Mouse (Mus musculus) lung, embryonic 14.5 days (tissue): ENCODE measurements around the gene Clstn2. TPM values are rescaled to one million over a fixed set of nuclear protein-coding genes. Genes with fewer than 3 reads are reported as not detected.

Source experiments
- ATAC-seq: fragments of 200-750 bp; cut with Nextera tagmentation; 2 replicates; pipeline ENCODE4 v1.8.0; 2017; ENCODE audit warnings: mild to moderate bottlenecking, moderate TSS enrichment, moderate library complexity; ENCODE audit not compliant: insufficient read depth
- DNase-seq: peaks from one replicate; pipeline ENCODE4 v3.0.0-alpha.2; 2015
- H3K27ac ChIP-seq: fragments of 300-500 bp; sonication (generic); 2 replicates; pipeline ENCODE4 v1.5.1; 2014; ENCODE audit warnings: low read depth, mild to moderate bottlenecking, moderate library complexity
- H3K27me3 ChIP-seq: fragments of 300-500 bp; sonication (generic); 2 replicates; pipeline ENCODE4 v1.6.1; 2014; ENCODE audit warnings: low read length, control low read depth; ENCODE audit not compliant: insufficient read depth
- H3K36me3 ChIP-seq: fragments of 300-500 bp; sonication (generic); 2 replicates; pipeline ENCODE4 v1.6.1; 2014; ENCODE audit warnings: control low read depth; ENCODE audit not compliant: insufficient read depth
- H3K4me1 ChIP-seq: fragments of 300-500 bp; sonication (generic); 2 replicates; pipeline ENCODE4 v1.6.1; 2014; ENCODE audit warnings: antibody characterized with exemption, control low read depth; ENCODE audit not compliant: insufficient read depth
- H3K4me2 ChIP-seq: fragments of 300-500 bp; sonication (generic); 2 replicates; pipeline ENCODE4 v1.6.1; 2014; ENCODE audit warnings: mild to moderate bottlenecking
- H3K4me3 ChIP-seq: fragments of 300-500 bp; sonication (generic); 2 replicates; pipeline ENCODE4 v1.5.1; 2014; ENCODE audit warnings: low read depth, low read length
- H3K9ac ChIP-seq: fragments of 300-500 bp; sonication (generic); 2 replicates; pipeline ENCODE4 v1.6.1; 2014
- H3K9me3 ChIP-seq: fragments of 300-500 bp; sonication (generic); 2 replicates; pipeline ENCODE4 v1.6.1; 2016; ENCODE audit warnings: low read depth, low read length, control low read depth
- CTCF ChIP-seq: IDR thresholded peaks from 2 replicates; pipeline ENCODE4 v1.5.1; 2016; ENCODE audit warnings: antibody characterized with exemption, low read depth
- WGBS: fragments of 180-500 bp; shearing (Covaris S2); extraction: QIAGEN DNeasy Blood & Tissue Kit; methylation state at CpG from one replicate; pipeline ENCODE4 v1.1.7; 2014; 5-methylcytosine and 5-hydroxymethylcytosine counted together
- polyA plus RNA-seq: library from polyadenylated mRNA; unstranded; fragments of >200 nt; fragmentation: Nextera tagmentation; extraction: Ambion mirVana; gene quantifications from 2 replicates; pipeline ENCODE4 v1.2.1, GENCODE M21; 2014

The Clstn2 gene
- polyA plus RNA-seq = 1.9 and 2.0 TPM in 2 replicates

DNA sequence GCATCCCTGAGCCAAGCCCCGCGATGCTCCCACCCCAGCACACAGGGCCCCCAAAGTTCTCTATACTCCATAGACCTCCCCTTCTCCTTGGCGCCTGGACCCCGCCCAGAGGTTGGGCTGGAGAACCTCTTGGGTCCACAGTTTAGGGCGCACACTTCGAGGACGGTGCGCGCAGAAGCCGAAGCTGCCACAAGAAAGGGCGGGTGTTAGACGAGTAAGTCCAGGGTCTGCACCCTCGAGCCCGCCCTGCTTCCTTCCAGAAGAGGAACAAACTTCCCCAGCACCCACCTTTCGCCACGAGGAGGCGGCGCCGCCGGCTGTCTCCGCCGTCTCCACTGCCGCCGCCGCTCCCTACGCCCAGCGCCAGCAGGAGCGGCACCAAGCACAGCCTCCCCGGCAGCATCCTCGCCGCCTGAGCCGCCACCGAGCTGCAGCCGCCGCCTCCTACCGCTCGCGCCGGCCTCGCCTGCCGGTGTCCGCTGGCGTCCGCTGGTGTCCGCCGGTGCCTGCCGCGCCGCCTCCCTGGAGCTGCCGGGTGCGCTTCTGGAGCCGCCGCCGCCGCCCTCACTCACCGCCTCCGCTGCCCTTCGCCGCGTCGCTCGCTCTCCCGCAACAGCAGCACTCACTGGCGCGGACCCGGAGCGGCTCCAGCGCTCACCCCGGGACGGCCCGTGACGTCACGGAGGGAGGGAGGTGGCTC, at the start of gene Clstn2:
Gene Clstn2, minus strand, starts transcription at position 609 of the 700 bp plus-strand sequence.
- Histone ChIP-seq H3K4me1 (peaks cover 5% of the 10 kb centered on the region; the same call in 1 of the 2 replicates), H3K27me3 (peaks cover 35% of the 10 kb centered on the region), H3K36me3 (no peaks in the 10 kb centered on the region), H3K9me3 (no peaks in the 10 kb centered on the region), H3K27ac (no peak within 1 kb of the TSS), H3K9ac (peak within 1 kb of the TSS; percentile 40; the same call in 1 of the 2 replicates), H3K4me3 (peak within 1 kb of the TSS; percentile 61), H3K4me2 (peak within 1 kb of the TSS; percentile 95)
- peak; percentile 88 for DNase-seq
- TF ChIP-seq CTCF = no peak
- ATAC-seq = peak; percentile 92
- under 1% methylated on average over 65 of the region's 73 CpGs for WGBS

DNA sequence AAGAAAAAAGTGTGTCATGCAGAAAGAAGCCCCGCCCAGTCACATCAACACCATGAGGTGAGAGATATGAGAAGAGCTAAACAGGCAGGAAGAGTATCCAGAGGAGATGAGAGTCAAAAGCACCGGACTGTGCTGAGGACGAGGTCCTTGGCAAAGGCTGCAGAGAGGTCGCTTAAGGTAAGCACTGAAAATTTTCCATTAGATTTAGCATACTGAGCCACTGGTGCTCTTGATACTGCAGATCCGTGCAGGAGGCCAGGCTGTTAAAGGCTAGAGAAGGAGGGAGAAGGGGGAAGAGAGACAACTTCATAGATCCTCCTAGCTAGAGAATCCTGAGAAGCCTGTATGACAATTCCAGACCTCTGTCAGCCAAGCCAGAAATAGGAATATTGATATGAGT, 34.8 kb upstream of the Clstn2 start:
- Histone ChIP-seq H3K4me3 (no peak overlapping the region), H3K4me2 (no peak overlapping the region), H3K9me3 (no peaks in the 10 kb centered on the region), H3K27ac (no peak overlapping the region), H3K27me3 (no peaks in the 10 kb centered on the region), H3K36me3 (no peaks in the 10 kb centered on the region), H3K4me1 (no peaks in the 10 kb centered on the region), H3K9ac (no peak overlapping the region)
- no peak for ATAC-seq
- 70% methylated on average over 5 of the region's 5 CpGs for WGBS
- DNase-seq = no peak
- no peak for TF ChIP-seq CTCF

DNA sequence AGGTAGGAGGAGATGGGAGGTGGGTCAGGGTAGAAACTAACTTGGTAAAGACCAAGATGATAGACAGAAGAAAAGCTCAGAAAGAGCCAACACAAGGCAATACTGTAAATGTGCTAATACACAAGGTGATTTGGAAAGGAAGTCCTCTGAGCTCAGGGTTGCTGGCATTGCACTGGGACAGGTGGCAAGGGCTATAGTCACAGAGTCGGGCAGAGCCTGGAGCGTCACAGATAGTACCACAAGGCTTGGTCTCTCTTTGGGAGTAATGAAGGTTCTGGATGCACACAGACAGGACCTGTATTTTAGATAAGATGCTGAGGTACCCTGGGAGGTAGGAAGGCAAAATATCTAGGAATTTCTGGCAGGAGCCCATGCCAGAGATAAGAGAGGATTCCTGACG, 28.7 kb upstream of the Clstn2 start:
- WGBS = 55% methylated on average over 3 of the region's 3 CpGs
- no peak overlapping the region for H3K9ac ChIP-seq

DNA sequence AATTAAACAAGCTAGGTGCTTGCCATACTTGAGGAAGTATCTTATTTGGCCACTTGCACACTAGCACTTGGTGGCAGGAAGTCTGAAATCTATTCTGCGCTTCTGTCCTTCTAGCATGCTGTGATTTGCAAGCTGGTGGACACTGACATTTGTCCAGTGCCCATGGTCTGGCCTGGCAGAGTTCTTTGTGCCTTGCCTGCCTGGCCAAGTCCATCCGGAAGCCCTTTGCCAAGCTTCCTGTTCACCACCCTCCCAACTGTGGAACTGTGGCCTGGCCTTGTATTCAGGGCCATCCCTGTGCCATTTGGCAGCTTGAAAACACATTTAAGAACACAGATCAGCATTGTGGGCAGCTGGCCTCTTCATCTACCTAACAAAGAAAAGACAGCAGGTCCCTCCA, 24.3 kb upstream of the Clstn2 start:
- ATAC-seq = no peak
- DNase-seq = no peak
- H3K4me2 ChIP-seq = no peak overlapping the region
- no peaks in the 10 kb centered on the region for H3K36me3 ChIP-seq
- no peak overlapping the region for H3K9ac ChIP-seq
- H3K4me3 ChIP-seq = no peak overlapping the region
- H3K27me3 ChIP-seq = no peaks in the 10 kb centered on the region
- no peak overlapping the region for H3K27ac ChIP-seq
- H3K4me1 ChIP-seq = no peaks in the 10 kb centered on the region
- 85% methylated on average over 2 of the region's 2 CpGs for WGBS
- no peaks in the 10 kb centered on the region for H3K9me3 ChIP-seq
- TF ChIP-seq CTCF = no peak

More for the DNA sequence above, 28.7 kb upstream of the Clstn2 start:
- Histone ChIP-seq H3K27me3 (no peaks in the 10 kb centered on the region), H3K4me2 (no peak overlapping the region), H3K4me1 (no peaks in the 10 kb centered on the region), H3K36me3 (no peaks in the 10 kb centered on the region), H3K9me3 (no peaks in the 10 kb centered on the region), H3K4me3 (no peak overlapping the region), H3K27ac (no peak overlapping the region)
- TF ChIP-seq CTCF = no peak
- ATAC-seq (no peak), DNase-seq (no peak)

DNA sequence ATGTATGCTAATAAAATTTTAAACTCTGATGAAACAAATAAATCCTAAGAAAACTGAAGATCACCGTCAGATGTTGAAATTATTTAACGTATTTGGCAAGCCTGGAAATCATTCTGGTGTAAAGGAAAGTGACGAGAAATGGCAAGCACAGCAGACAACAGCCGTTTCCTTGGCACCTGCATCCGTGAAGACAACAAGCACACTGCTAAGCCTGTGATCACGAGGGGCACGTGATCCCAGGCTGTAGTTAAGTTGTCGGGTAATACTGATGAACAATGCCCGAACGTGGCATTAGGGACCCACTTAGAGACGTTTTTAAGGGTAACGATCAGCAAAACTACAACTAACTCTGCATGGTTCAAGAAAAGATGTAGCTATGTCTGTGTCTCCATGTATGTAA, 18.4 kb upstream of the Clstn2 start:
- DNase-seq (no peak), ATAC-seq (no peak)
- H3K36me3 ChIP-seq = no peaks in the 10 kb centered on the region
- H3K27ac ChIP-seq = no peak overlapping the region
- H3K9ac ChIP-seq = no peak overlapping the region
- H3K27me3 ChIP-seq = no peaks in the 10 kb centered on the region
- H3K4me2 ChIP-seq = no peak overlapping the region
- H3K4me3 ChIP-seq = no peak overlapping the region
- WGBS = 72% methylated on average over 12 of the region's 12 CpGs
- no peak for TF ChIP-seq CTCF
- H3K9me3 ChIP-seq = no peaks in the 10 kb centered on the region
- H3K4me1 ChIP-seq = no peaks in the 10 kb centered on the region

DNA sequence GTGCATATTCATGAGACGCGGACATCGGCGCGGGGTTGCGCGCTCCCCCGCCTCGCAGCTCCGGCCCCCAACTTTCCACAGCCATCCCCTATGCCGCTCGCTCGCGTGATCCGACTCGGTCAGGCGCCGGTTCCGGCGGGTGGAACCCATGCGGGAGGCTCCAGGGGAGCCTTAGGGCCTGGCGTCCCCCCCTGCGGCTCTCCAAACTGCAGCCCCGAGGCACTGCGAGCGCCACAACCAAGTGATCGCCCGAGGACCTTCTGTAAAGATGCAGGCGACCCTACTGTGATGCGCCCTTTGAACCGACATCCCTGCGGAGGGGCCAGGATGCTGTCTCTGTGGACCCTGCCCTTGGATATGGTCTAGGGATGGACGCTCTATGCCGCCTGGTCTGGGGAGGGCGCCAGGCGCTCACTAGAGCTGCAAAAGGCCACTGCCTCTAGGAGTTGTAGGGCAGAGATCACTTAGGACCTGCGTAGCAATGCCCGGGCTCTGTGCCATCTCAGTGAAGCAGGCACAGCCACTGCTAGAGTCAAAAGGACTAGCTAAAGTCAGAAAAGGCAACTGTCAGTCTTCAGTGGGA, 383 bp upstream of the Clstn2 start:
- WGBS = under 1% methylated on average over 38 of the region's 38 CpGs
- no peak for DNase-seq
- Histone ChIP-seq H3K27me3 (peaks cover 35% of the 10 kb centered on the region), H3K36me3 (no peaks in the 10 kb centered on the region), H3K4me3 (peak overlapping the region; percentile 61), H3K4me2 (peak overlapping the region; percentile 95), H3K9me3 (no peaks in the 10 kb centered on the region), H3K27ac (no peak overlapping the region), H3K9ac (peak overlapping the region; percentile 40; the same call in 1 of the 2 replicates), H3K4me1 (peaks cover 5% of the 10 kb centered on the region; the same call in 1 of the 2 replicates)
- ATAC-seq = peak; percentile 67
- TF ChIP-seq CTCF = peak; percentile 31; the same call in 1 of the 2 replicates

DNA sequence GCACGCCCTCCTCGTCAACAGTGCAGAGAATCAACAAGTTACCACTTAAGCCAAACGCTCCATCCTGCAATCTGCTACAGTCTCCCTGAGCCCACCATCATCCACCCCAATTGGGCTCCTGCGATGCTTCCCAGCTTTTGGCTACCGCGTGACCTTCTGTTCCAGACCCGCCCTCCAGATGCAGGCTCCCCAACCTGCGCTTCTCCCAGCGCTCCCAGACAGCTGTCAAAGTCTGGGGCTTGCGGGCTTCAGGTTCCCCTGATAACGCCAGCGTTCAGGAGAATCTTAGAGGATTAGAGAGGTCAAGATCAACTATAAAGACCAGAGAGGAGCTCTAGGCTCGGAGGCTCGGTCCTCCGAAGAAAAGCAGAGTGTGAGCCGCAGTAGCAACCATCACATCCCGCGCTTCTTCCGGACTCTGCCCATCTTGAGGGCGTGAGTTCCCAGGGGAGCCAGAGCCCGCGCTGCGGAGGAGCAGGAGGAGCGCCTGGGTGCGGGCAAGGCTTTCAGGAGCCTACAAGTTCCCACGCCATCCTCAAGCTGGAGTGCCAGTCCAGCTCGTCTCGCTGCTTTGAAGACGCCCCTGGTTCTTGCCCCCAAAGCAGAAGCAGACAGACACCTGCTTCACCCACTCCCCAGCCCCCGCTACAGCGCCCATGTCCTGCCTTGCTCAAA, 946 bp downstream of the Clstn2 start:
- ATAC-seq (no peak), DNase-seq (peak; percentile 18)

More for the DNA sequence above, 946 bp downstream of the Clstn2 start:
- Histone ChIP-seq H3K27ac (no peak overlapping the region), H3K27me3 (peaks cover 35% of the 10 kb centered on the region), H3K4me3 (peak overlapping the region; percentile 61), H3K36me3 (no peaks in the 10 kb centered on the region), H3K9ac (no peak overlapping the region; the same call in 1 of the 2 replicates), H3K9me3 (no peaks in the 10 kb centered on the region), H3K4me1 (peaks cover 5% of the 10 kb centered on the region; the same call in 1 of the 2 replicates), H3K4me2 (peak overlapping the region; percentile 95)
- 2% methylated on average over 31 of the region's 31 CpGs for WGBS
- no peak for TF ChIP-seq CTCF
